Mouse (Mus musculus) midbrain, embryonic 14.5 days (tissue): Measurements from ENCODE around the gene Mdh1. TPM values are rescaled to one million over a fixed set of nuclear protein-coding genes. Genes with fewer than 3 reads are reported as not detected.

Experiments
- ATAC-seq: fragments of 200-750 bp; cut with Nextera tagmentation; 2 replicates; pipeline ENCODE4 v1.8.0; 2017; ENCODE audit warnings: moderate number of reproducible peaks, moderate library complexity; ENCODE audit not compliant: low FRiP score, low TSS enrichment
- DNase-seq: peaks from one replicate; pipeline ENCODE4 v3.0.0-alpha.2; 2015
- H3K27ac ChIP-seq: fragments of 300-500 bp; sonication (generic); replicated peaks from 2 replicates; pipeline ENCODE4 v1.5.1; 2014; ENCODE audit warnings: mild to moderate bottlenecking, low read depth, low read length, moderate library complexity
- H3K27me3 ChIP-seq: fragments of 300-500 bp; sonication (generic); 2 replicates; pipeline ENCODE4 v1.6.1; 2014; ENCODE audit warnings: low read length, control low read depth, mixed read lengths; ENCODE audit not compliant: control insufficient read depth, insufficient read depth
- H3K36me3 ChIP-seq: fragments of 300-500 bp; sonication (generic); 2 replicates; pipeline ENCODE4 v1.6.1; 2014; ENCODE audit warnings: low read length, control low read depth; ENCODE audit not compliant: control insufficient read depth, insufficient read depth
- H3K4me1 ChIP-seq: fragments of 300-500 bp; sonication (generic); 2 replicates; pipeline ENCODE4 v1.6.1; 2014; ENCODE audit warnings: mild to moderate bottlenecking, antibody characterized with exemption, low read length, control low read depth; ENCODE audit not compliant: control insufficient read depth, insufficient read depth
- H3K4me2 ChIP-seq: fragments of 300-500 bp; sonication (generic); 2 replicates; pipeline ENCODE4 v1.6.1; 2014; ENCODE audit warnings: mild to moderate bottlenecking, low read length, moderate library complexity
- H3K4me3 ChIP-seq: fragments of 300-500 bp; sonication (generic); replicated peaks from 2 replicates; pipeline ENCODE4 v1.5.1; 2014; ENCODE audit warnings: low read depth, low read length
- H3K9ac ChIP-seq: fragments of 300-500 bp; sonication (generic); replicated peaks from 2 replicates; pipeline ENCODE4 v1.6.1; 2014; ENCODE audit warnings: mild to moderate bottlenecking, low read length, moderate library complexity
- H3K9me3 ChIP-seq: fragments of 300-500 bp; sonication (generic); 2 replicates; pipeline ENCODE4 v1.6.1; 2016; ENCODE audit warnings: low read length, control low read depth, mixed read lengths; ENCODE audit not compliant: control insufficient read depth
- WGBS: fragments of 180-500 bp; shearing (Covaris S2); extraction: QIAGEN DNeasy Blood & Tissue Kit; methylation state at CpG from one replicate; pipeline ENCODE4 v1.1.7; 2014; 5-methylcytosine and 5-hydroxymethylcytosine counted together
- polyA plus RNA-seq: library from polyadenylated mRNA; unstranded; fragments of >200 nt; fragmentation: Nextera tagmentation; extraction: Ambion mirVana; gene quantifications from 2 replicates; pipeline ENCODE4 v1.2.1, GENCODE M21; 2014

Mdh1 gene
- polyA plus RNA-seq, 1 experiment from 2014 or later, result 551 TPM

DNA sequence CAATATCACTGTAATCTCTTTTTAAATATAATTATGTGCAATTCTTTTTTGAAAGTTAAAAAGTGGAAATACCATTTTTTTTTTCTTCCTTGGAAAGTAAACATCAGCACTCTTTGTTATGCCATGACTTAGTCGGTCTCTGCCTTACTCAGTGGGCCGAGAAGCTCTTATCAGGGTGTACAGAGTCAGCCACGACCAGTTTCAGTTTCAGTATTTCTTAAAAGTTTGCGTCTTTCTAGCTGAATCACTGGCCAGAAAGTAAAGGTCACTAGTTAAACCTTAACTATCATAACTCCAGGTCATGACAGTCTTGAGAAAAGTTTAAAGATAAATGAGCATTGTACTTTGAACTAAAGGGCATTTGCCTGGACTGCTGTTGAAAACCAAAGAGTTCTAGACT, 22.4 kb downstream of the Mdh1 start:
- no peaks in the 10 kb centered on the region for H3K36me3 ChIP-seq
- no peak overlapping the region for H3K27ac ChIP-seq
- H3K27me3 ChIP-seq, result no peaks in the 10 kb centered on the region
- WGBS, result 93% methylated on average over 4 of the region's 4 CpGs
- no peaks in the 10 kb centered on the region for H3K4me1 ChIP-seq
- DNase-seq, result no peak
- no peak for ATAC-seq
- no peak overlapping the region for H3K4me2 ChIP-seq
- H3K9me3 ChIP-seq, result no peaks in the 10 kb centered on the region
- H3K4me3 ChIP-seq, result no peak overlapping the region
- no peak overlapping the region for H3K9ac ChIP-seq

GRCm38 (mm10) chr11:21549052-21549451, 23.1 kb downstream of the Mdh1 start:
- no peaks in the 10 kb centered on the region for H3K9me3 ChIP-seq
- DNase-seq, result no peak
- H3K4me3 ChIP-seq, result no peak overlapping the region
- H3K27me3 ChIP-seq, result no peaks in the 10 kb centered on the region
- no peaks in the 10 kb centered on the region for H3K4me1 ChIP-seq
- 89% methylated on average over 2 of the region's 2 CpGs for WGBS
- ATAC-seq, result no peak
- H3K36me3 ChIP-seq, result no peaks in the 10 kb centered on the region
- H3K27ac ChIP-seq, result no peak overlapping the region
- H3K4me2 ChIP-seq, result no peak overlapping the region
- H3K9ac ChIP-seq, result no peak overlapping the region

DNA sequence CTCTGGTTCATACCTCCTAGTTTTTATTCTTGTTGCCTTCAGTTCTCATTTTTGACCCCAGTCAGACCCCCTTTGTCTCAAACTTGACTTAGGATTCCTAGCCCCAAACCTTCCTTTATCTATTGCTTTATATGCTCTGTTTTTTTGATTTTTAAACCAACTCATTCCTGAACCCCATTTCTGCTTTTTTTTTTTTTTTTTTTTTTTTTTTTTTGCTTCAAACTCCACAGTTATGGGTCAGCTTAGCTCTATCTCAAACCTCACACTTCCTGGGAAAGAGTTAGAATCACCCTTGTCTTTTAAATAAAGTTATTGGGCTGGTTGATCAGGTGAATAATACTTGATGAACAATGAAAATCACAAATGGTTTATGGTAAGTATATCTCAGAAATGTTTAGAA, 24.6 kb downstream of the Mdh1 start:
- H3K9me3 ChIP-seq, result no peaks in the 10 kb centered on the region
- no peak for ATAC-seq
- no peaks in the 10 kb centered on the region for H3K4me1 ChIP-seq
- no peak overlapping the region for H3K27ac ChIP-seq
- no peak overlapping the region for H3K4me3 ChIP-seq
- no peaks in the 10 kb centered on the region for H3K27me3 ChIP-seq
- no peak for DNase-seq
- no peak overlapping the region for H3K4me2 ChIP-seq
- H3K9ac ChIP-seq, result no peak overlapping the region
- H3K36me3 ChIP-seq, result no peaks in the 10 kb centered on the region

GRCm38 (mm10) chr11:21546671-21547070, 25.5 kb downstream of the Mdh1 start:
- Histone ChIP-seq H3K4me3 (no peak overlapping the region), H3K4me1 (no peaks in the 10 kb centered on the region), H3K4me2 (no peak overlapping the region), H3K9me3 (no peaks in the 10 kb centered on the region), H3K9ac (no peak overlapping the region), H3K36me3 (no peaks in the 10 kb centered on the region), H3K27me3 (no peaks in the 10 kb centered on the region), H3K27ac (no peak overlapping the region)
- WGBS, result 90% methylated on average over 1 of the region's 1 CpGs
- DNase-seq, result no peak
- ATAC-seq, result no peak

DNA sequence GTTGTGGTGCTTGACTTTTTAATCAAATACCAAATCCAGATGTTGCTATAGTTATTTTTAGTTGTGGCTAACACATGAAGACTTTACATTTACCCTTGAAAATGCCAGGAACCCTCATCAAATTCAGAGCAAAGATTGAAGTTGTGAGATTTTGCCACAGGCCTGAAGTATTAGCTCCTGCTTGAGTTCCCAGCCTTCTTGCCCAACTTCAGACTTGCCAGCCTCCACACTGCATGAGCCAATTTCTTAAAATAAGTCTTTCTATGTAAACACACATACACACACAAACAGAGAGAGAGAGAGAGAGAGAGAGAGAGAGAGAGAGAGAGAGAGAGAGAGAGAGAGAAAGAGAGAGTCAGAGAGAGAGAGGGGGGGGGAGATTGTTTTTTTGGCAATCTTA, 26.2 kb downstream of the Mdh1 start:
- H3K9me3 ChIP-seq, result no peaks in the 10 kb centered on the region
- no peak overlapping the region for H3K27ac ChIP-seq
- H3K4me1 ChIP-seq, result no peaks in the 10 kb centered on the region
- H3K36me3 ChIP-seq, result no peaks in the 10 kb centered on the region
- H3K4me3 ChIP-seq, result no peak overlapping the region
- H3K9ac ChIP-seq, result no peak overlapping the region
- DNase-seq (no peak), ATAC-seq (no peak)
- H3K27me3 ChIP-seq, result no peaks in the 10 kb centered on the region
- H3K4me2 ChIP-seq, result no peak overlapping the region

GRCm38 (mm10) chr11:21545021-21545420, 27.1 kb downstream of the Mdh1 start:
- no peak overlapping the region for H3K4me2 ChIP-seq
- no peak for ATAC-seq
- WGBS, result 64% methylated on average over 2 of the region's 2 CpGs
- no peaks in the 10 kb centered on the region for H3K9me3 ChIP-seq
- H3K27ac ChIP-seq, result no peak overlapping the region
- no peaks in the 10 kb centered on the region for H3K4me1 ChIP-seq
- H3K9ac ChIP-seq, result no peak overlapping the region
- no peaks in the 10 kb centered on the region for H3K27me3 ChIP-seq
- no peak for DNase-seq
- H3K4me3 ChIP-seq, result no peak overlapping the region
- no peaks in the 10 kb centered on the region for H3K36me3 ChIP-seq

- H3K27ac ChIP-seq, result no peak overlapping the region
- no peak overlapping the region for H3K4me2 ChIP-seq
- H3K9me3 ChIP-seq, result no peaks in the 10 kb centered on the region
- 81% methylated on average over 5 of the region's 5 CpGs for WGBS
- H3K36me3 ChIP-seq, result no peaks in the 10 kb centered on the region
- no peaks in the 10 kb centered on the region for H3K4me1 ChIP-seq
- DNase-seq (no peak), ATAC-seq (no peak)
- no peak overlapping the region for H3K9ac ChIP-seq
- H3K27me3 ChIP-seq, result no peaks in the 10 kb centered on the region
- no peak overlapping the region for H3K4me3 ChIP-seq
Observed at GRCm38 (mm10) chr11:21542731-21543130, 29.4 kb downstream of the Mdh1 start.

- Histone ChIP-seq H3K36me3 (no peaks in the 10 kb centered on the region), H3K9ac (no peak overlapping the region), H3K4me1 (no peaks in the 10 kb centered on the region), H3K27me3 (no peaks in the 10 kb centered on the region), H3K9me3 (no peaks in the 10 kb centered on the region), H3K27ac (no peak overlapping the region), H3K4me3 (no peak overlapping the region), H3K4me2 (no peak overlapping the region)
- ATAC-seq, result no peak
- no peak for DNase-seq
- 95% methylated on average over 2 of the region's 2 CpGs for WGBS
Observed at GRCm38 (mm10) chr11:21540622-21541021, 31.5 kb downstream of the Mdh1 start.

- 81% methylated on average over 2 of the region's 2 CpGs for WGBS
- no peaks in the 10 kb centered on the region for H3K4me1 ChIP-seq
- H3K9ac ChIP-seq, result no peak overlapping the region
- ATAC-seq, result no peak
- no peaks in the 10 kb centered on the region for H3K9me3 ChIP-seq
- no peak for DNase-seq
- no peaks in the 10 kb centered on the region for H3K36me3 ChIP-seq
- no peak overlapping the region for H3K4me2 ChIP-seq
- H3K27ac ChIP-seq, result no peak overlapping the region
- H3K4me3 ChIP-seq, result no peak overlapping the region
- H3K27me3 ChIP-seq, result no peaks in the 10 kb centered on the region
Observed at GRCm38 (mm10) chr11:21540072-21540471, 32.1 kb downstream of the Mdh1 start.
